Mouse (Mus musculus) megakaryocyte-erythroid progenitor cell, adult 5-6 weeks (primary cell): ENCODE results near the gene Mup9. TPM values are rescaled to one million over a fixed set of nuclear protein-coding genes. Genes with fewer than 3 reads are reported as not detected.
"Not testable (repeated sequence)": the region's sequence is repeated elsewhere in the genome, so short reads cannot be mapped to it uniquely, and the experiment has no call there.

Source experiments
- ATAC-seq: replicated peaks from 2 replicates; pipeline ENCODE4 v1.8.0; 2016; ENCODE audit warnings: mild to moderate bottlenecking, inconsistent platforms; ENCODE audit not compliant: severe bottlenecking, poor library complexity, low FRiP score, low TSS enrichment
- total RNA-seq, 2 experiments: library from RNA; stranded (forward) in 1 of 2; stranded (reverse) in 1 of 2; fragments of 200-1000, 215-1000 nt in 1 of 2; fragments of >200 nt in 1 of 2; fragmentation: Nextera tagmentation in 1 of 2; gene quantifications; 2 replicates each; pipeline ENCODE4 v1.2.3; 2014 to 2017

Gene Mup9
- total RNA-seq (2014; fragmentation: Nextera tagmentation) (not detected in 2 replicates), total RNA-seq (2017) (not detected in 2 replicates)

DNA sequence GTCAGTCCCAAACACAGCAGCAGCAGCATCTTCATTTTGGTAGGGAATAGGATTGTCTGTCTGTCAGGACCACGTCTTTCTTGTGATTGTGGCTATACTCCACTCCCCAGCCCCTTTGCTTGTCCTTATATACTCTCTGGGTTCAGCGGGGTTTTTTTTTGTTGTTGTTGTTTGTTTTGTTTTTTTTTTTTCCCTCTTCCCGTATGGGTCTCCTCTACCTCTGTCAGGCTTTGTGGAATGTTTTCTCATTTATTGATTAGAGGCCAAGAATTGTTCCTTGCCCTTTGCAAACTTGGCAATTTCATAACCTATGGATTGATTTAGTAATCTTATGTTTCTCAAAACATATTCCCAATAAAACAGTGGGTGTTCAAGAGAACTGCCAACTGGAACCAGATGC, at the start of gene Mup9:
Mup9 (minus strand) TSS at position 101 of the 400 bp plus-strand sequence.
- not testable (repeated sequence) for ATAC-seq

Other genes starting within 250 kb of the Mup9 start
- gene Mup8, start 199.4 kb downstream of the Mup9 start, total RNA-seq (2014; fragmentation: Nextera tagmentation) = not detected in 2 replicates
- not detected in 2 replicates for gene Mup8, start 199.4 kb downstream of the Mup9 start, total RNA-seq (2017)
- not detected in 2 replicates for gene Mup1, start 80.0 kb upstream of the Mup9 start, total RNA-seq (2014; fragmentation: Nextera tagmentation)
- gene Mup1, start 80.0 kb upstream of the Mup9 start, total RNA-seq (2017) = not detected in 2 replicates
- gene Mup10, start 160.2 kb upstream of the Mup9 start, total RNA-seq (2014; fragmentation: Nextera tagmentation) = not detected in 2 replicates
- not detected in 2 replicates for gene Mup10, start 160.2 kb upstream of the Mup9 start, total RNA-seq (2017)
- gene Mup11, start 240.5 kb upstream of the Mup9 start, total RNA-seq (2014; fragmentation: Nextera tagmentation) = not detected in 2 replicates
- not detected in 2 replicates for gene Mup11, start 240.5 kb upstream of the Mup9 start, total RNA-seq (2017)